Mouse (Mus musculus) ES-Bruce4 (cell line): Measurements from ENCODE around the gene Ccl8. TPM values are rescaled to one million over a fixed set of nuclear protein-coding genes. Genes with fewer than 3 reads are reported as not detected.

Experiments used
- H3K27ac ChIP-seq: 2 replicates; pipeline ENCODE4 v1.5.1; 2012; ENCODE audit warnings: low read length, inconsistent platforms; ENCODE audit not compliant: insufficient read depth
- H3K27me3 ChIP-seq: 2 replicates; pipeline ENCODE4 v1.6.1; 2012; ENCODE audit warnings: mild to moderate bottlenecking, low read length, inconsistent platforms; ENCODE audit not compliant: control insufficient read depth, poor library complexity, insufficient read depth, severe bottlenecking
- H3K36me3 ChIP-seq: 2 replicates; pipeline ENCODE4 v1.6.1; 2012; ENCODE audit warnings: inconsistent platforms, mild to moderate bottlenecking, low read length, moderate library complexity; ENCODE audit not compliant: control insufficient read depth, poor library complexity, insufficient read depth, severe bottlenecking
- H3K4me1 ChIP-seq: one replicate; pipeline ENCODE4 v1.8.1; 2011; ENCODE audit warnings: low read length; ENCODE audit not compliant: control insufficient read depth, insufficient read depth
- H3K4me3 ChIP-seq: 2 replicates; pipeline ENCODE4 v1.5.1; 2011; ENCODE audit warnings: low read depth, mild to moderate bottlenecking, low read length
- H3K9ac ChIP-seq: 2 replicates; pipeline ENCODE4 v1.6.1; 2012; ENCODE audit warnings: low read depth, mild to moderate bottlenecking, inconsistent platforms; ENCODE audit not compliant: poor library complexity, severe bottlenecking
- H3K9me3 ChIP-seq: replicated peaks from 2 replicates; pipeline ENCODE4 v1.6.1; 2012; ENCODE audit warnings: mild to moderate bottlenecking, low read length, inconsistent platforms; ENCODE audit not compliant: control insufficient read depth, poor library complexity, insufficient read depth, severe bottlenecking
- CTCF ChIP-seq: IDR thresholded peaks from one replicate; pipeline ENCODE4 v1.8.1; 2011; ENCODE audit warnings: low read depth, low read length
- EP300 ChIP-seq: IDR thresholded peaks from 2 replicates; pipeline ENCODE4 v1.6.1; 2011; ENCODE audit warnings: low read depth, low read length; ENCODE audit not compliant: insufficient read depth
- POLR2A ChIP-seq: IDR thresholded peaks from one replicate; pipeline ENCODE4 v1.8.1; 2011; ENCODE audit warnings: low read length; ENCODE audit not compliant: insufficient read depth
- polyA plus RNA-seq: library from polyadenylated mRNA; stranded (reverse); fragments of >200 nt; gene quantifications from 2 replicates; pipeline ENCODE4 v1.2.4, GENCODE M21; 2011; ENCODE audit warnings: low read depth; ENCODE audit not compliant: missing spikeins, insufficient read depth, insufficient read length

Gene Ccl8
- polyA plus RNA-seq, 1 experiment = not detected

GRCm38 (mm10) chr11:82101529-82101928 lies 13.5 kb upstream of the Ccl8 start, which contains the start of gene Ccl12:
TSS of gene Ccl12 (plus strand) at chr11:82101845.
- Histone ChIP-seq H3K4me1 (no peaks in the 10 kb centered on the region), H3K36me3 (no peaks in the 10 kb centered on the region), H3K4me3 (no peak within 1 kb of the TSS), H3K9ac (no peak within 1 kb of the TSS), H3K27ac (no peak within 1 kb of the TSS), H3K9me3 (no peaks in the 10 kb centered on the region), H3K27me3 (no peaks in the 10 kb centered on the region)
- TF ChIP-seq EP300 (no peak), POLR2A (no peak), CTCF (no peak)

GRCm38 (mm10) chr11:82109611-82110010 lies 5.4 kb upstream of the Ccl8 start:
- no peak for TF ChIP-seq EP300
- Histone ChIP-seq H3K36me3 (no peaks in the 10 kb centered on the region), H3K27me3 (no peaks in the 10 kb centered on the region), H3K27ac (no peak overlapping the region), H3K9me3 (0 out of 2 replicates have a peak, but pooled peaks cover 4% of the 10 kb centered on the region), H3K4me1 (no peaks in the 10 kb centered on the region), H3K4me3 (no peak overlapping the region), H3K9ac (no peak overlapping the region)

- TF ChIP-seq EP300 = no peak
- TF ChIP-seq POLR2A = no peak
- no peak for TF ChIP-seq CTCF
- Histone ChIP-seq H3K9ac (no peak overlapping the region), H3K27me3 (no peaks in the 10 kb centered on the region), H3K9me3 (0 out of 2 replicates have a peak, but pooled peaks cover 4% of the 10 kb centered on the region), H3K4me1 (no peaks in the 10 kb centered on the region), H3K36me3 (no peaks in the 10 kb centered on the region), H3K27ac (no peak overlapping the region), H3K4me3 (no peak overlapping the region)
These were observed 4.4 kb upstream of the Ccl8 start for GRCm38 (mm10) chr11:82110372-82111248.

- H3K4me1 ChIP-seq = no peaks in the 10 kb centered on the region
- TF ChIP-seq CTCF (no peak), EP300 (no peak), POLR2A (no peak)
- H3K9me3 ChIP-seq = 0 out of 2 replicates have a peak, but pooled peaks cover 4% of the 10 kb centered on the region
- no peak overlapping the region for H3K27ac ChIP-seq
- H3K36me3 ChIP-seq = no peaks in the 10 kb centered on the region
- no peaks in the 10 kb centered on the region for H3K27me3 ChIP-seq
- no peak overlapping the region for H3K4me3 ChIP-seq
- no peak overlapping the region for H3K9ac ChIP-seq
These were observed 1.1 kb downstream of the Ccl8 start for GRCm38 (mm10) chr11:82116041-82116440.

- TF ChIP-seq EP300 (no peak), CTCF (no peak), POLR2A (no peak)
- Histone ChIP-seq H3K27me3 (no peaks in the 10 kb centered on the region), H3K36me3 (no peaks in the 10 kb centered on the region), H3K9me3 (no peaks in the 10 kb centered on the region), H3K27ac (no peak overlapping the region), H3K4me1 (no peaks in the 10 kb centered on the region), H3K9ac (no peak overlapping the region), H3K4me3 (no peak overlapping the region)
These were observed 18.0 kb downstream of the Ccl8 start for GRCm38 (mm10) chr11:82132977-82133376.

- no peaks in the 10 kb centered on the region for H3K4me1 ChIP-seq
- no peak overlapping the region for H3K4me3 ChIP-seq
- H3K9ac ChIP-seq = no peak overlapping the region
- TF ChIP-seq CTCF = no peak
- no peak for TF ChIP-seq POLR2A
- TF ChIP-seq EP300 = no peak
- H3K27me3 ChIP-seq = no peaks in the 10 kb centered on the region
- no peaks in the 10 kb centered on the region for H3K36me3 ChIP-seq
- no peaks in the 10 kb centered on the region for H3K9me3 ChIP-seq
- no peak overlapping the region for H3K27ac ChIP-seq
These were observed 21.2 kb downstream of the Ccl8 start for GRCm38 (mm10) chr11:82136196-82136595.
